Mouse (Mus musculus): ENCODE data around the gene Atn1.

DNA sequence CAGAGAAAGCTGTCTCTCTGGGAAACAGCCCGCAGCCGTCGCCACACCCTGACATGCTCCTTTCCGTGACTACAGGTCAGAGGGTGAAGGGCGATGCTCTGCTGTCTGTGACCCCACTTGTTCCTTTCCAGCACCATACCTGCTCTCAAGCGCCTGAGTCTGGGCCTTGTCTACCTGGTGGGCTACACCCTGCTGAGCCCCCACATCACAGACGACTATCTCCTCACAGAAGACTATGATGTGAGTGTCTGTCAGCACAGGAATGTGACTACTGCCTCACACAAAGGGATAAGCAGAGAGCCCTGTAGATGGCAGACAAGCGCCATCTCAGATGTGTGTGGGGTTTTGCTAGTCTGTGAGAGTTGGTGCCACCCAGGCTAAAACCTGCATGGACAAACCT lies 55.0 kb downstream of the Atn1 start:
- TF ChIP-seq CTCF (IDR thresholded peaks at IDR 0.05; ENCODE audit: low read depth, low read length) (no peak), GATA2 (IDR thresholded peaks at IDR 0.05; ENCODE audit: borderline replicate concordance, low read depth, low read length) (no peak)

Data from G1E (cell line).